Mouse (Mus musculus): ENCODE data around the gene Capn3.

- no peak for TF ChIP-seq MAFK (IDR thresholded peaks at IDR 0.05; ENCODE audit: insufficient read depth, low read depth, low read length)
- TF ChIP-seq ZNF384 (IDR thresholded peaks at IDR 0.05; ENCODE audit: low read depth, low read length): no peak
Measured at GRCm38 (mm10) chr2:120450724-120451123, 5.1 kb upstream of the Capn3 start.

All from ES-E14 (cell line).